In the genomic region with DNA sequence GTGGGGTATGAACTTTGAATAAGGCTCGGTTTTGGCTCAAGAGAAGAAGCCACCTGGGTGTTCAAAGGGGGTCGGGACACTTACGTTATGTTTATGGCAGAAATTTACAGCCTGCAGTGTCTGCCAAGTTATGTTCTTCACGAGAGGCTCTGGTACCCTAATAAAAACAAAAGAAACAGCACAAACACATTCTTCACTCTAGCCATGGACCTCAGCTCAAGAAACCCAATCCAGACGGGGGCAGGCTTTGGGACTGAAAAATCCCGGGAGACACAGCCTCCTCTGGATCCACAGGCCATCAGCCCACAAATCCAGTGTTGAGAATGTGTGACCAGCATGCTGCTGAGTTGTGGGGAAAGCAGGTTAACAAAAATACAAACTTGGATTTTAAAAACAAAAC, we compare ENCODE assay signal across 10 mouse cellular contexts. TPM values are rescaled to one million over a fixed set of nuclear protein-coding genes. Genes with fewer than 3 reads are reported as not detected.
DNase-seq lines count a peak whose midpoint lies in the region; ATAC-seq and TF ChIP-seq lines count a peak whose summit lies in the region.
"Had no signal": no experiment of that assay in that cellular context is flagged by ENCODE, and none has a peak within 500 bp of the region (broad histone marks: within the 10 kb centered on the region; RNA-seq: fewer than 3 reads in every experiment).

No protein-coding gene starts in this region.

- H3K4me1 ChIP-seq in heart, embryonic 12.5 days (replicated peaks): peaks cover 17% of the 10 kb centered on the region
- H3K4me1 ChIP-seq in lung, embryonic 15.5 days: peaks cover 37% of the 10 kb centered on the region
- peaks cover 8% of the 10 kb centered on the region; the same call in 1 of the 2 replicates for H3K4me1 ChIP-seq in lung, postnatal 0 days (ENCODE audit: insufficient read depth, low read depth, low read length)
- peaks cover 86% of the 10 kb centered on the region for H3K4me1 ChIP-seq in erythroblast, embryonic 14.5 days (ENCODE audit: control insufficient read depth)
- peaks cover 58% of the 10 kb centered on the region for H3K4me1 ChIP-seq in liver, embryonic 15.5 days (replicated peaks)

- H3K9me3 ChIP-seq in heart, embryonic 12.5 days (replicated peaks): no peaks in the 10 kb centered on the region
- no peaks in the 10 kb centered on the region for H3K9me3 ChIP-seq in lung, embryonic 15.5 days
- H3K9me3 ChIP-seq in lung, postnatal 0 days (ENCODE audit: low read length): no peaks in the 10 kb centered on the region
- H3K9me3 ChIP-seq in erythroblast, embryonic 14.5 days (ENCODE audit: control insufficient read depth, low read length): peaks cover 3% of the 10 kb centered on the region
- H3K9me3 ChIP-seq in liver, embryonic 15.5 days (replicated peaks): no peaks in the 10 kb centered on the region

- TF ChIP-seq CTCF in lung, postnatal 0 days (IDR thresholded peaks at IDR 0.05): no peak

- no peak for ATAC-seq in heart, embryonic 12.5 days (ENCODE audit: insufficient number of reproducible peaks, low FRiP score)
- no peak for ATAC-seq in lung, embryonic 15.5 days (ENCODE audit: borderline replicate concordance, extremely low read depth, low FRiP score, low TSS enrichment)
- ATAC-seq in lung, postnatal 0 days: no peak
- ATAC-seq in liver, embryonic 15.5 days (ENCODE audit: insufficient read depth): no peak

- H3K27ac ChIP-seq in heart, embryonic 12.5 days (ENCODE audit: poor library complexity, severe bottlenecking): peak overlapping the region; percentile 41; the same call in 1 of the 2 replicates
- peak overlapping the region; percentile 95 for H3K27ac ChIP-seq in lung, embryonic 15.5 days
- H3K27ac ChIP-seq in lung, postnatal 0 days (ENCODE audit: low read length): no peak overlapping the region
- H3K27ac ChIP-seq in liver, embryonic 15.5 days (replicated peaks): peak overlapping the region; percentile 97

- no peak for DNase-seq in heart, postnatal 14 days
- DNase-seq in lung, postnatal 0 days (ENCODE audit: low spot score): no peak
- DNase-seq in thymus, postnatal 4 days: no peak
- no peak for DNase-seq in testis, postnatal 10 days (ENCODE audit: low spot score)
- DNase-seq: cerebellum, postnatal 25 days had no signal

- WGBS in heart, embryonic 12.5 days: 57% methylated on average over 6 of the region's 6 CpGs
- 37% methylated on average over 6 of the region's 6 CpGs for WGBS in lung, embryonic 15.5 days
- WGBS in lung, postnatal 0 days: 46% methylated on average over 6 of the region's 6 CpGs
- WGBS in liver, embryonic 15.5 days (ENCODE audit: insufficient replicate concordance): 40% methylated on average over 6 of the region's 6 CpGs

- no peak for TF ChIP-seq EP300 in lung, postnatal 0 days (IDR thresholded peaks at IDR 0.05)

- H3K27me3 ChIP-seq in heart, embryonic 12.5 days (replicated peaks): no peaks in the 10 kb centered on the region
- no peaks in the 10 kb centered on the region for H3K27me3 ChIP-seq in lung, embryonic 15.5 days
- no peaks in the 10 kb centered on the region for H3K27me3 ChIP-seq in lung, postnatal 0 days (replicated peaks; ENCODE audit: insufficient read depth, low read length)
- H3K27me3 ChIP-seq in erythroblast, embryonic 14.5 days (ENCODE audit: control insufficient read depth): no peaks in the 10 kb centered on the region
- no peaks in the 10 kb centered on the region for H3K27me3 ChIP-seq in liver, embryonic 15.5 days

- intact Hi-C loops in heart, postnatal 14 days (cut with DNase I): no loop called here

- H3K4me3 ChIP-seq in heart, embryonic 12.5 days: no peak overlapping the region
- H3K4me3 ChIP-seq in lung, embryonic 15.5 days: no peak overlapping the region
- H3K4me3 ChIP-seq in lung, postnatal 0 days (ENCODE audit: low read depth, low read length): no peak overlapping the region
- peak overlapping the region; percentile 16 for H3K4me3 ChIP-seq in erythroblast, embryonic 14.5 days (replicated peaks)
- H3K4me3 ChIP-seq in liver, embryonic 15.5 days (replicated peaks): no peak overlapping the region

- no peaks in the 10 kb centered on the region for H3K36me3 ChIP-seq in heart, embryonic 12.5 days
- no peaks in the 10 kb centered on the region for H3K36me3 ChIP-seq in lung, embryonic 15.5 days
- no peaks in the 10 kb centered on the region for H3K36me3 ChIP-seq in lung, postnatal 0 days (ENCODE audit: insufficient read depth, low read length)
- H3K36me3 ChIP-seq in erythroblast, embryonic 14.5 days (ENCODE audit: control insufficient read depth): peaks cover 28% of the 10 kb centered on the region
- H3K36me3 ChIP-seq in liver, embryonic 15.5 days (replicated peaks): no peaks in the 10 kb centered on the region

- H3K4me2 ChIP-seq in heart, embryonic 12.5 days: no peak overlapping the region
- H3K4me2 ChIP-seq in lung, embryonic 15.5 days: no peak overlapping the region
- no peak overlapping the region for H3K4me2 ChIP-seq in lung, postnatal 0 days (replicated peaks; ENCODE audit: low read depth, low read length)
- peak overlapping the region; percentile 74 for H3K4me2 ChIP-seq in liver, embryonic 15.5 days

- H3K9ac ChIP-seq in heart, embryonic 12.5 days: no peak overlapping the region
- H3K9ac ChIP-seq in lung, embryonic 15.5 days: no peak overlapping the region
- H3K9ac ChIP-seq in lung, postnatal 0 days (replicated peaks; ENCODE audit: low read depth): no peak overlapping the region
- H3K9ac ChIP-seq in liver, embryonic 15.5 days: peak overlapping the region; percentile 22

RNA-seq across cellular contexts. Expression of a gene that starts 31.1 kb away (rescaled TPM):
- 5.0 TPM in 2 replicates for polyA plus RNA-seq in heart, embryonic 12.5 days (2016; fragmentation: Nextera tagmentation; extraction: Ambion mirVana)
- 1 to 10 TPM; 5.3 to 5.9 TPM for total RNA-seq in heart, postnatal 14 days (2021)
- 1.4 and 1.6 TPM in 2 replicates for polyA plus RNA-seq in lung, embryonic 15.5 days (2015; fragmentation: Nextera tagmentation; extraction: Ambion mirVana)
- 2.7 and 3.1 TPM in 2 replicates for polyA plus RNA-seq in lung, postnatal 0 days (2015; fragmentation: Nextera tagmentation; extraction: Ambion mirVana)
- 0.08 and 0.10 TPM in 2 replicates for polyA plus RNA-seq in erythroblast, embryonic 14.5 days (2012)
- 1.5 and 1.7 TPM in 2 replicates for polyA plus RNA-seq in liver, embryonic 15.5 days (2015; fragmentation: Nextera tagmentation; extraction: Ambion mirVana)
- polyA plus RNA-seq: C2C12 had no signal

RNA-seq across cellular contexts. Expression of a gene that starts 35.3 kb away (rescaled TPM):
- polyA plus RNA-seq in heart, embryonic 12.5 days (2016; fragmentation: Nextera tagmentation; extraction: Ambion mirVana): 31.1 and 31.2 TPM in 2 replicates
- 10 to 100 TPM; 19.4 to 21.3 TPM for total RNA-seq in heart, postnatal 14 days (2021)
- polyA plus RNA-seq in lung, embryonic 15.5 days (2015; fragmentation: Nextera tagmentation; extraction: Ambion mirVana): 28.3 and 30.0 TPM in 2 replicates
- polyA plus RNA-seq in lung, postnatal 0 days (2015; fragmentation: Nextera tagmentation; extraction: Ambion mirVana): 18.5 and 21.4 TPM in 2 replicates
- polyA plus RNA-seq in erythroblast, embryonic 14.5 days (2012): 1.2 TPM in 2 replicates
- polyA plus RNA-seq in liver, embryonic 15.5 days (2015; fragmentation: Nextera tagmentation; extraction: Ambion mirVana): 16.8 and 18.2 TPM in 2 replicates

RNA-seq across cellular contexts. Expression of a gene that starts 35.3 kb away (rescaled TPM):
- polyA plus RNA-seq in heart, embryonic 12.5 days (2016; fragmentation: Nextera tagmentation; extraction: Ambion mirVana): 19.5 and 20.8 TPM in 2 replicates
- total RNA-seq in heart, postnatal 14 days (2021): 10 to 100 TPM; 30.0 to 30.2 TPM
- 14.6 and 14.9 TPM in 2 replicates for polyA plus RNA-seq in lung, embryonic 15.5 days (2015; fragmentation: Nextera tagmentation; extraction: Ambion mirVana)
- 3.7 and 4.5 TPM in 2 replicates for polyA plus RNA-seq in lung, postnatal 0 days (2015; fragmentation: Nextera tagmentation; extraction: Ambion mirVana)
- polyA plus RNA-seq in erythroblast, embryonic 14.5 days (2012): 0.04 and 0.05 TPM in 2 replicates
- polyA plus RNA-seq in liver, embryonic 15.5 days (2015; fragmentation: Nextera tagmentation; extraction: Ambion mirVana): 11.8 and 13.2 TPM in 2 replicates
